Mouse (Mus musculus) erythroblast, embryonic 14.5 days (primary cell): ENCODE results near the gene Mfn2. TPM values are rescaled to one million over a fixed set of nuclear protein-coding genes. Genes with fewer than 3 reads are reported as not detected.

ENCODE experiments used
- H3K27me3 ChIP-seq: 2 replicates; pipeline ENCODE4 v1.6.1; 2012; ENCODE audit warnings: inconsistent platforms; ENCODE audit not compliant: control insufficient read depth
- H3K36me3 ChIP-seq: 2 replicates; pipeline ENCODE4 v1.6.1; 2012; ENCODE audit warnings: mild to moderate bottlenecking, inconsistent platforms; ENCODE audit not compliant: control insufficient read depth
- H3K4me1 ChIP-seq: 2 replicates; pipeline ENCODE4 v1.6.1; 2012; ENCODE audit warnings: inconsistent platforms; ENCODE audit not compliant: control insufficient read depth
- H3K4me3 ChIP-seq: replicated peaks from 2 replicates; pipeline ENCODE3; 2012; ENCODE audit warnings: moderate library complexity, mild to moderate bottlenecking, inconsistent platforms
- H3K9me3 ChIP-seq: 2 replicates; pipeline ENCODE4 v1.6.1; 2012; ENCODE audit warnings: low read length, inconsistent platforms, mixed read lengths; ENCODE audit not compliant: control insufficient read depth
- GATA1 ChIP-seq: IDR thresholded peaks from 2 replicates; pipeline ENCODE4 v1.6.1; 2012; ENCODE audit warnings: low read length, inconsistent platforms, mixed read lengths
- TAL1 ChIP-seq: IDR thresholded peaks from 3 replicates; pipeline ENCODE4 v1.6.1; 2012; ENCODE audit warnings: low read length, inconsistent platforms, mixed read lengths
- polyA plus RNA-seq: library from polyadenylated mRNA; stranded (reverse); fragments of >175 nt; gene quantifications from 2 replicates; pipeline ENCODE4 v1.2.3, GENCODE M21; 2012

Mfn2 gene
- polyA plus RNA-seq, 1 experiment: 0.89 TPM

GRCm38 (mm10) chr4:147900452-147900851, 4.1 kb downstream of the Mfn2 start:
- no peak for TF ChIP-seq TAL1
- no peak for TF ChIP-seq GATA1
- H3K27me3 ChIP-seq: no peaks in the 10 kb centered on the region
- peaks cover 31% of the 10 kb centered on the region for H3K4me1 ChIP-seq
- H3K4me3 ChIP-seq: no peak overlapping the region
- H3K9me3 ChIP-seq: no peaks in the 10 kb centered on the region
- H3K36me3 ChIP-seq: peaks cover 74% of the 10 kb centered on the region

- TF ChIP-seq GATA1: no peak
- TF ChIP-seq TAL1: no peak
- H3K36me3 ChIP-seq: peaks cover 86% of the 10 kb centered on the region
- peaks cover 9% of the 10 kb centered on the region for H3K4me1 ChIP-seq
- H3K4me3 ChIP-seq: no peak overlapping the region
- no peaks in the 10 kb centered on the region for H3K27me3 ChIP-seq
- no peaks in the 10 kb centered on the region for H3K9me3 ChIP-seq
These were observed 7.2 kb downstream of the Mfn2 start for GRCm38 (mm10) chr4:147897348-147897747.

GRCm38 (mm10) chr4:147896411-147896810, 8.1 kb downstream of the Mfn2 start:
- Histone ChIP-seq H3K9me3 (no peaks in the 10 kb centered on the region), H3K4me1 (peaks cover 7% of the 10 kb centered on the region), H3K27me3 (no peaks in the 10 kb centered on the region), H3K4me3 (no peak overlapping the region), H3K36me3 (peaks cover 88% of the 10 kb centered on the region)
- TF ChIP-seq GATA1: no peak
- TF ChIP-seq TAL1: no peak

- TF ChIP-seq GATA1 (no peak), TAL1 (no peak)
- H3K4me3 ChIP-seq: no peak overlapping the region
- peaks cover 6% of the 10 kb centered on the region for H3K4me1 ChIP-seq
- peaks cover 90% of the 10 kb centered on the region for H3K36me3 ChIP-seq
- H3K9me3 ChIP-seq: no peaks in the 10 kb centered on the region
- no peaks in the 10 kb centered on the region for H3K27me3 ChIP-seq
These were observed 8.6 kb downstream of the Mfn2 start for GRCm38 (mm10) chr4:147895815-147896330.

DNA sequence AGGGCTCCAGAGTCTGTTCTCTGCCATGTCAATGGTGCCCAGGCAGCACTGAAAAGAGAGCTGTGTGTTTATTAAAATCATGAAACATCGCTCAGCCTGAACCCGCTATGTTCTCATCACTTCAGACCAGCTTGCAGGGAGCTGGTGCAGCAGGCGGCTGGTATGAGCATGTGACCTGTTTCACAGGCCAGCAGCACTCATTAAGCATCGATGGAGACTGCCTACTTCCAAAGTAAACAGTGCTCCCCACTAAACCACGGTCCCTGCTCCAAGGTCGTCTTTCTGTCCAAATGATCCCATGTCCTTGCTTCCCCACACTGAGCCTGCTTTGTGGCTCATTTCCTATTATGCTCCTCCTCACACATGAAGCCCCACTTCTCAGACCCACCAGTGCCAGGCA, 14.2 kb downstream of the Mfn2 start:
- Histone ChIP-seq H3K36me3 (peaks cover 80% of the 10 kb centered on the region), H3K4me3 (no peak overlapping the region), H3K9me3 (no peaks in the 10 kb centered on the region), H3K4me1 (no peaks in the 10 kb centered on the region), H3K27me3 (no peaks in the 10 kb centered on the region)
- no peak for TF ChIP-seq GATA1
- no peak for TF ChIP-seq TAL1

DNA sequence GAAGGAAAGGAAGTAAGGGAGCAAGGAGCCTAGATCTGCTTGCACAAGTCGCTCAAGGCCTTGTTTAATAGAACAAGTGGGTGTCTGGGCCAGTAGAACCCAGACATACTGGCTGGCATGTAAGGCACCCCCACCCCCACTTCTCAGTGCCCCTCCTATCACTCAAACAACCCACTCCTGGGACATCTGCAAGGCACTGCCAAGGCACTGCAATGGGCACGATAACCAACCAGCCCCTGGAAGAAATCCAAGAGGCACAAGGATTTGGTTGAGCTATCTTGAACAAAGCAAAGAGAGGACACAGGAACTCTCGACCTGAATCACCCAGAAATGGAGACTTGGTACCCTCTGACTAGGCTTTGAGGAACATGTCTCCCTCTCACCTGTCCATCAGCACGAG, 16.3 kb downstream of the Mfn2 start:
- Histone ChIP-seq H3K9me3 (no peaks in the 10 kb centered on the region), H3K36me3 (peaks cover 86% of the 10 kb centered on the region), H3K4me3 (no peak overlapping the region)

DNA sequence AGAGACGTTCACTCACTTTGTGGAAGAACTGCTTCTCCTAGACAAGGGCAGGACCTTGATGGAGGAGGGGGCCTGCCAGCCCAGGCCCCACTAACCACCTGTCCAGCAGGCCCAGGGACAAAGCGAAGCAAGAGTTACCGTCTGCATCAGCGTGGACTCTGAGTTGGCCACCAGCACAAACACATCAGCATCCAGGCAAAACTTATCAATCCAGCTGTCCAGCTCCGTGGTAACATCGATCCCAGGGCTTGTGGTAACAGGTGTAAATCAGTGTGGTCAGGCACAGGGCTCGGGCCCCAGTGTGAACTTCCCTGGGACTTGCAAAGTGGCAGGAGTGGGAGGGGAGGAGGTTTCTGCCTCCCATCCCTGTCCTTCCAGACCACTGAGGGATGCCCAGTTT, 17.2 kb downstream of the Mfn2 start:
- no peak for TF ChIP-seq GATA1
- no peak for TF ChIP-seq TAL1
- Histone ChIP-seq H3K4me3 (no peak overlapping the region), H3K27me3 (no peaks in the 10 kb centered on the region), H3K36me3 (peaks cover 88% of the 10 kb centered on the region), H3K9me3 (no peaks in the 10 kb centered on the region), H3K4me1 (no peaks in the 10 kb centered on the region)

More for the DNA sequence above, 16.3 kb downstream of the Mfn2 start:
- TF ChIP-seq TAL1: no peak
- TF ChIP-seq GATA1: no peak
- H3K27me3 ChIP-seq: no peaks in the 10 kb centered on the region
- no peaks in the 10 kb centered on the region for H3K4me1 ChIP-seq

GRCm38 (mm10) chr4:147886158-147886557, 18.3 kb downstream of the Mfn2 start:
- H3K4me1 ChIP-seq: no peaks in the 10 kb centered on the region
- no peaks in the 10 kb centered on the region for H3K27me3 ChIP-seq
- H3K4me3 ChIP-seq: no peak overlapping the region
- peaks cover 89% of the 10 kb centered on the region for H3K36me3 ChIP-seq
- no peak for TF ChIP-seq TAL1
- no peak for TF ChIP-seq GATA1
- no peaks in the 10 kb centered on the region for H3K9me3 ChIP-seq

DNA sequence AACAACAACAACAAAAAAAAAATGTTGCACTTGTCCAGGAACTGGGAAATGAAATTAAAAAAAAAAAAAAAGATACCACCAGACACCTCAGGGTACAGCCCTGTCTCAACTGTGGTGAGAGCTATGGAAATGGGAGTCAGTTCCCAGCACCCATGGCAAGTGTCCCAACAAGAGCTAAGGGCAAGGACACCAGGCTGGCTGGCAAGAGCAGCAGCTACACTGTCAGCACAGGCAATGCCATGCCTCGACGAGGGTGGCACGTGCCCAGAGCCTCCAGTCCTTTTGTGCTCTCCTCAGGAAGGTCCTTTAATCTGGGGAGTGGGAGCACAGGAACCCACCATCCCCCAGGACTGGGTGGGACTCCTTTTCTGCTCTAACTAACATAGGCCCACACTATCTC, 20.4 kb downstream of the Mfn2 start:
- Histone ChIP-seq H3K4me3 (no peak overlapping the region), H3K9me3 (no peaks in the 10 kb centered on the region), H3K4me1 (no peaks in the 10 kb centered on the region), H3K36me3 (peaks cover 90% of the 10 kb centered on the region), H3K27me3 (no peaks in the 10 kb centered on the region)
- TF ChIP-seq GATA1: no peak
- TF ChIP-seq TAL1: no peak

- no peak overlapping the region for H3K4me3 ChIP-seq
- no peaks in the 10 kb centered on the region for H3K4me1 ChIP-seq
- no peaks in the 10 kb centered on the region for H3K27me3 ChIP-seq
- TF ChIP-seq TAL1 (no peak), GATA1 (no peak)
- peaks cover 94% of the 10 kb centered on the region for H3K36me3 ChIP-seq
- no peaks in the 10 kb centered on the region for H3K9me3 ChIP-seq
These were observed 21.5 kb downstream of the Mfn2 start for GRCm38 (mm10) chr4:147883041-147883440.
